Mouse (Mus musculus): ENCODE results near the gene Btbd35f18. TPM values are rescaled to one million over a fixed set of nuclear protein-coding genes. Genes with fewer than 3 reads are reported as not detected.
"Not testable (repeated sequence)": the region's sequence is repeated elsewhere in the genome, so short reads cannot be mapped to it uniquely, and the experiment has no call there.

Gene Btbd35f18
- polyA plus RNA-seq (2016; fragmentation: Nextera tagmentation; extraction: Ambion mirVana), result not detected in 2 replicates

DNA sequence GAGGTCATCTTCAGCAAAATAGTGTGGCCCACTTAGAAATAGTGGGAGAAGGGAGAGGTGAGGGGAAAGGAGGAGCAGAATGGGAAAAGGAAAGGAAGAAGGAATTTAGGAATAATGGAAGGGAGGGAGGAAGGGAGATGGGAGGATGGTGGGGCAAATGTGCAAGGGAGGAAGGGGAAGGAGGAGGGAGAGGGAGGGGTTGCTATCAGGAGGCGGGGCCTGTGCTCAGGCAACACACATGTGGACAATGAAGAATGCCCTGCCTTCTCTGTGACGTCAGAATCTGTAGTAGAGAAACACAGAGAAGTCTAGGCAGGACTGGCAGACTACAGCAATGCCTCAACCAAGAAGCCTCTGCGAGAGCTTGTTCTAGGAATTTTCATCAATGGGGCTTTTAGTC is at the start of gene Btbd35f18:
Gene Btbd35f18 (plus strand): TSS at position 301 of the 400 bp plus-strand sequence.
- H3K9ac ChIP-seq; H3K4me1 ChIP-seq; H3K27ac ChIP-seq; H3K36me3 ChIP-seq; ATAC-seq (ENCODE audit: low FRiP score, low read depth); H3K9me3 ChIP-seq; H3K27me3 ChIP-seq (replicated peaks); H3K4me2 ChIP-seq (replicated peaks); H3K4me3 ChIP-seq: not testable (repeated sequence)
- WGBS, result no CpG with 5 or more reads among the region's 3 CpGs

Other genes starting within 250 kb of the Btbd35f18 start
- not detected in 2 replicates for gene Btbd35f10, start 52.7 kb downstream of the Btbd35f18 start, polyA plus RNA-seq (2016; fragmentation: Nextera tagmentation; extraction: Ambion mirVana)